ENCODE assay signal across 8 mouse cellular contexts in the genomic region with DNA sequence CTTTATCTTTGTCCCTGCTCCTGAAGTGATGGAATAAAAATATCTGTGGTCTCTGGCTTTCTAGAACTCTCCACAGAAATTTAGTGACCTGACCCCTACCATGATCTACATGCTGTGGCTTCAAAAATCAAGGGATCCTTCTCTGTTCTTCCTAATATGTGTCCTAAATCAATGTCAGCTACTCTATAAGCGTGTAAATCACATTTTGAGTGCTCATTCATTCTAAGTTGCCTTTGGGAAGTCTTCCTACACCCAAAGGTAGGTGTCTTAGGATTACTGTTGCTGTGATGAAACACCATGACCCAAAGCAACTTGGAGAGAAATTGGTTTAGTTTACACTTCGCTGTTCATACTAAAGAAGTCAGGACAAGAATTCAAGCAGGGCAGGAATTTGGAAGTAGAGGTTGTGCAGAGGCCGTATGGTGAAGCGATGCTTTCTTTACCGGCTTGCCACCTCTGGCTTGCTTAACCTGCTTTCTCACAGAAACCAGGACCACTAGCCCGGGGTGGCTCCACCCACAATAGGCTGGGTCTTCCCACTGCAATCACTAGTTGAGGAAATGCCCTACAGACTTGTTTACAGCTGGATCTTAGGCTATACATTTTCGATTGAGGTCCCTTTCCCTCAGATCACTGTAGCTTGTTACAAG. TPM values are rescaled to one million over a fixed set of nuclear protein-coding genes. Genes with fewer than 3 reads are reported as not detected.
DNase-seq lines count a peak whose midpoint lies in the region; ATAC-seq and TF ChIP-seq lines count a peak whose summit lies in the region.

No protein-coding gene starts in this region.

- H3K36me3 ChIP-seq in heart, postnatal 0 days (replicated peaks; ENCODE audit: control insufficient read depth, insufficient read depth, low read length): no peaks in the 10 kb centered on the region
- no peaks in the 10 kb centered on the region for H3K36me3 ChIP-seq in hindbrain, embryonic 11.5 days (ENCODE audit: control insufficient read depth, insufficient read depth, low read length)
- no peaks in the 10 kb centered on the region for H3K36me3 ChIP-seq in macrophage (ENCODE audit: inconsistent target)

- ATAC-seq in heart, postnatal 0 days (ENCODE audit: insufficient read depth, low read depth): no peak
- no peak for ATAC-seq in hindbrain, embryonic 11.5 days (ENCODE audit: low FRiP score)

- DNase-seq in heart, postnatal 0 days (ENCODE audit: low spot score): no peak
- DNase-seq in heart, postnatal 4 days: no peak
- DNase-seq in R1 (ENCODE audit: low read depth, low spot score): peak; percentile 60
- DNase-seq in hindbrain, embryonic 11.5 days (ENCODE audit: low spot score): peak; percentile 32
- DNase-seq in thymus, postnatal 4 days: peak; percentile 35
- no peak for DNase-seq in layer of hippocampus, adult 9-11 months
- no peak for DNase-seq in right cerebral cortex, adult 18-20 months

- no peaks in the 10 kb centered on the region for H3K9me3 ChIP-seq in heart, postnatal 0 days (replicated peaks; ENCODE audit: control insufficient read depth, low read length)
- H3K9me3 ChIP-seq in hindbrain, embryonic 11.5 days (ENCODE audit: control insufficient read depth, low read length): no peaks in the 10 kb centered on the region

- no peaks in the 10 kb centered on the region for H3K27me3 ChIP-seq in heart, postnatal 0 days (ENCODE audit: control insufficient read depth, insufficient read depth, low read length)
- H3K27me3 ChIP-seq in hindbrain, embryonic 11.5 days (ENCODE audit: control insufficient read depth, insufficient read depth, low read length): no peaks in the 10 kb centered on the region

- H3K4me2 ChIP-seq in heart, postnatal 0 days (ENCODE audit: low read depth, low read length): peak overlapping the region; percentile 79
- peak overlapping the region; percentile 96 for H3K4me2 ChIP-seq in hindbrain, embryonic 11.5 days (replicated peaks; ENCODE audit: low read depth, low read length)

- H3K9ac ChIP-seq in heart, postnatal 0 days (replicated peaks; ENCODE audit: low read depth, low read length): peak overlapping the region; percentile 60
- H3K9ac ChIP-seq in hindbrain, embryonic 11.5 days (ENCODE audit: low read depth, low read length): peak overlapping the region; percentile 65

- H3K4me3 ChIP-seq in heart, postnatal 0 days (ENCODE audit: low read depth, low read length): peak overlapping the region; percentile 57
- H3K4me3 ChIP-seq in hindbrain, embryonic 11.5 days (ENCODE audit: low read depth, low read length): peak overlapping the region; percentile 60
- H3K4me3 ChIP-seq in macrophage (ENCODE audit: inconsistent target): peak overlapping the region; percentile 27

- peaks cover 10% of the 10 kb centered on the region; the same call in 1 of the 2 replicates for H3K4me1 ChIP-seq in heart, postnatal 0 days (ENCODE audit: control insufficient read depth, insufficient read depth)
- 0 out of 2 replicates have a peak, but pooled peaks cover 4% of the 10 kb centered on the region for H3K4me1 ChIP-seq in hindbrain, embryonic 11.5 days (replicated peaks; ENCODE audit: control insufficient read depth, insufficient read depth, low read length)

- no peak overlapping the region for H3K27ac ChIP-seq in heart, postnatal 0 days (ENCODE audit: low read depth)
- no peak overlapping the region for H3K27ac ChIP-seq in hindbrain, embryonic 11.5 days (ENCODE audit: low read depth, low read length)
- no peak overlapping the region for H3K27ac ChIP-seq in macrophage

- no peaks in the 10 kb centered on the region for H3K79me2 ChIP-seq in macrophage (ENCODE audit: inconsistent target)

- no peak for TF ChIP-seq CTCF in heart, postnatal 0 days (IDR thresholded peaks at IDR 0.05; ENCODE audit: low read depth)

- no peak for TF ChIP-seq EP300 in heart, postnatal 0 days (IDR thresholded peaks at IDR 0.05; ENCODE audit: low read depth)

- WGBS in heart, postnatal 0 days: 64% methylated on average over 7 of the region's 7 CpGs
- WGBS in hindbrain, embryonic 11.5 days: 37% methylated on average over 7 of the region's 7 CpGs
- WGBS in macrophage (ENCODE audit: missing documents): 63% methylated on average over 7 of the region's 7 CpGs

RNA-seq across cellular contexts. Expression of a gene that starts 1.2 kb away (rescaled TPM):
- total RNA-seq in heart, postnatal 0 days (2014; rRNA removed; ENCODE audit: low replicate concordance): 3.6 and 6.3 TPM in 2 replicates
- polyA plus RNA-seq in heart, postnatal 0 days (2015; fragmentation: Nextera tagmentation; extraction: Ambion mirVana): 1.6 and 1.9 TPM in 2 replicates
- 1 to 10 TPM; 4.7 to 5.4 TPM for total RNA-seq in heart, postnatal 4 days (2021)
- polyA plus RNA-seq in hindbrain, embryonic 11.5 days (2014; fragmentation: Nextera tagmentation; extraction: Ambion mirVana): 19.7 TPM in 2 replicates
- total RNA-seq in macrophage (2018; cell fraction: chromatin; rRNA removed): 10 to 100 TPM; 12.0 to 37.4 (median 23.0) TPM
- total RNA-seq in macrophage (2018; cell fraction: cytosol; rRNA removed): 1 to 10 TPM; 1.9 to 4.5 (median 3.2) TPM
- 10 to 100 TPM in 16 of 26 experiments, 1 to 10 TPM in 10; 4.7 to 28.8 (median 12.7) TPM for total RNA-seq in macrophage (2018; cell fraction: nucleus; rRNA removed)
- 2.8 to 7.0 TPM (median 4.7 TPM) in 3 replicates for polyA plus RNA-seq in macrophage (2018)

RNA-seq across cellular contexts. Expression of a gene that starts 36.1 kb away (rescaled TPM):
- total RNA-seq in heart, postnatal 0 days (2014; rRNA removed; ENCODE audit: low replicate concordance): 32.9 and 41.9 TPM in 2 replicates
- 48.4 and 51.5 TPM in 2 replicates for polyA plus RNA-seq in heart, postnatal 0 days (2015; fragmentation: Nextera tagmentation; extraction: Ambion mirVana)
- 10 to 100 TPM; 43.4 to 44.0 TPM for total RNA-seq in heart, postnatal 4 days (2021)
- polyA plus RNA-seq in hindbrain, embryonic 11.5 days (2014; fragmentation: Nextera tagmentation; extraction: Ambion mirVana): 142 and 143 TPM in 2 replicates
- total RNA-seq in macrophage (2018; cell fraction: chromatin; rRNA removed): 10 to 100 TPM in 14 of 26 experiments, 1 to 10 TPM in 12; 2.2 to 22.7 (median 10.7) TPM
- total RNA-seq in macrophage (2018; cell fraction: cytosol; rRNA removed): 10 to 100 TPM; 10.4 to 18.8 (median 15.2) TPM
- 10 to 100 TPM in 13 of 26 experiments, 1 to 10 TPM in 13; 4.1 to 27.0 (median 10.7) TPM for total RNA-seq in macrophage (2018; cell fraction: nucleus; rRNA removed)
- 12.0 to 20.4 TPM (median 17.5 TPM) in 3 replicates for polyA plus RNA-seq in macrophage (2018)

Comparison
In these comparisons a context has a peak if more than half of its experiments do, and no peak if none do; other contexts are left out.
1. DNase-seq: peak in R1 (single experiment), hindbrain, embryonic 11.5 days (single experiment) and thymus, postnatal 4 days (single experiment); none in heart, postnatal 0 days (single experiment), heart, postnatal 4 days (single experiment), layer of hippocampus, adult 9-11 months (single experiment) and right cerebral cortex, adult 18-20 months (single experiment).
2. Peak in every context shown above with its lines, with median percentiles within 50 percentile points of each other: H3K4me3 ChIP-seq.